Mouse (Mus musculus) induced T-regulatory cell, adult 2 months (primary cell): Measurements from ENCODE around the gene Fads2.

Experiments
- DNase-seq: peaks from one replicate; pipeline ENCODE4 v3.0.0-alpha.2; 2012; ENCODE audit warnings: low read depth

Fads2 gene

DNA sequence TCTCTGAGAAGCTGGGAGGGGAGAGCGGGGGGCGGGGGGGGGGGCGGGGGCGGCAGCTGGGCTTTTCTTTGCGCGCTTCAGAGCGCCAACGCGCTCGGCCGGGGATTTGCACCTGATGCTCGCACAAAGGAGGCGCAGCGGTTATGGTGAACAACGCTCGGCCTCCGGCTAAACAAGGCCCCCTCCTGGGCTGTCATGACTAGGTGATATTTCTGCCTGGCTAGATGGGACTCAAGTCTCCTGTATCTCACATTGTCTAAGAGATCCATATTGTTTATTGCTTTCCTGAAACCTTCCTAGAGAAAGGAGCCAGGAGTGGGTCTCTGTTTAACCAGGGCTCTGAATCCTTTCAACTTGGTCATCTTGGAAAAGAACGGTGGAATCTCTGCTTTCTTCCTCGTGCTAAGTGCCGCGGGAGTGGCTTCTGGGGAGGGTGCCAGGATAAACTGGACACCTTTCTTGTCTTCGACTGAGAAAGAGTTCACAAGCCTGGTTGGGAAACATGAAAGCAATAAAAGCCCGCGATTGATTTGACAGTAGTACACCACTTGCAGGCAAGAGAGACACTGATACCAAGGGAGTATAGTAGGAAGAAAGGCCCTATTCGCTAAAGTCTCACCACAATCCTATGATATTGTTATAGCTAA, 631 bp upstream of the Fads2 start:
- DNase-seq, result no peak

DNA sequence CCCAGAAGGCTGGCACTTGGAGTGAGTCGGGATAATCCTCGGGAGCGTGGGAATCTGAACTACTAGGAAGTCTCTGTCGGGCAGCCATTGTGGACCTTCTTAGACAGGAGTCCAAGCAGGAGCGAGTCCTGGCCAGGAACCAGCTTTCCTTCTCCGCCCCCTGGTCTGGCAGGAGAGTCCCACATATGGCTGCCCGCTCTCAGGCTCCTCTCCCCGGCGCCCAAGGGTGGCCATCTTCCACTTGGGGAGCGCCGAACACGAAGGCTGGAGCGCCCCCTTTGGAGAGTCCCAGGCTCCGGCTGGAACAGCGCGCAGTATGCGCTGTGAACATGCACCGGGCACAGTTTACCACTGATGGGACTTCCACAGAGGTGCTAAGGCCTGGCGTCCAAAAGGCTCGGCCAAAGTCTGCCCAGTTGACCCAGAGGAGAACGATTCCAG, 895 bp downstream of the Fads2 start:
- DNase-seq, result peak; percentile 53

DNA sequence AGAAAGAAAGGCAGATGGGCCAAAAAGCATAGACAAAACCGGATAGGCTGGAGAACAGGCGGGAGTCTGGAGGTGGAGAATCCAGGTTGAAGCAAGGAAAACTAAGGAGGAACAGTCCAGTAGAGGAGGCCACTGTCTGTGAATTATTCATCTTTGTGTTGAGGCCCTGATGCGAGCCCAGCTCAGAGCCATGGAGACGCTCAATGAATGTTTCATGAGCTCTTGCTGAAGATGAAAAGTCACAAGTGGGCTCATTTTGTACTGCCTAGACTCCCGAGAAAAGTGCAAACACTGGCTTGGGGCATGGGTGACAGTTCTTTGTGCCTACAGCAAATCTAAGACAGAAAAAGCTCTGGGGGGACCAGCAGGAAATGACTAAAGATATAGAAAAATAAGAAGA, 3.7 kb downstream of the Fads2 start:
- DNase-seq, result no peak

DNA sequence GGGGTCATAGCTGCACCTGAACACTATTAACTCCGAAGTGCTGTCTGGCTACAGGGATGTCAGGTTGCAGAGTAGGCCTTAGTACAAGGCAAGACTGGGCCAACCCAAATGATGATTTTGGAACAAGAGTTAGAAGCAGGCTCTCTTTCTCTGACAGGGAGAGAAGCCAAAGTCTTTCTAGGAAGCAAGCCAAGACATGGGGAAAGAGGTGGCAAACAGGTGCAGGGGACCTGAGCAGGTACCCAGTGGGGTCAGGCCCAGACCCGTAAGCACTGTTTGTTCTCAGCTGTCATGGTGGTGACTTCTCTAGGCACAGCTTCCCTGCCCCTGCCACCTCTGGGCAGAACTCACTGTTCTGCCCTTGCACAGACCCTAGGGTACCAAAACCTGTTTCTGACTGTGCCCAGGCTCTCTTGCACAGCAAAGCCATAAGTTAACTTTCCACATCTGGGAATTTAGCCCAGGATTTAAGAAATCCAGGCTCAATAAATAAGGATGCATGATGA, 5.1 kb downstream of the Fads2 start:
- DNase-seq, result no peak

DNA sequence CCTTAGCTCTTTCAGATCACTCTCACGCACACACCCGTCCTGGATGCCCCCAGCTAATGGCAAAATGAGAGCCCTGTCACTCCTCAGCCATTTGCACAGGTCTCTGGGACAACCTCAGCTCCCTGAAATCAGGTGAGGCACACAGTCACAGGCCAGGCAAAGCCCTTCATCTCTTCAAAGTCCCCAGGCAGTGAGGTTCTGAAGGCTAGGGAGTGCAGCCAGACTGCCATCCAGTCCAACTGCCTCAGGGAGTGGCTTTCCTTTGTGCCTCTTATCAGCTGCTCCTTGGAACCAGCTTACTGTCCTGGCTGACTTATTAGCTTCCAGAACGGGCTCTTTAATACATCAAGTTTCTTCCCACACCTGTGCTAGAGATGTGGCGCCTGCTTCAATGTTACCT, 6.9 kb downstream of the Fads2 start:
- DNase-seq, result no peak

DNA sequence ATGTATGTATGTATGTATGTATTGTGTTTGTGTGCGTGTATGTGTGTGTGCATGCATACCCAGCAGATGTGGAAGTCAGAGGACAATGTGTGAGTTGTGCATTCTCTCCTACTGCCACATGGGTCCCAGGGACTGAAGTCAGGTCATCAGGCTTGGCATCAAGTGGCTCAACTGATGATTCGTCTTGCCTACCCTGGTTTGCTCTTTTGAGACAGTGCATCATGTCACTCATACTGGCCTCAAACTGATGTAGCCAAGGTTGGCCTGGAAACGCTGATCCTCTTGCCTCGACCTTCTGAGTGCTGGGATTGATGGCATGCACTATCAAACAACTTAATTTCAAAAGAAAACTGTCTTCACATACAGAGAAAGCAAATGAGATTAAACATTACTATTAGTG, 7.7 kb downstream of the Fads2 start:
- DNase-seq, result no peak

DNA sequence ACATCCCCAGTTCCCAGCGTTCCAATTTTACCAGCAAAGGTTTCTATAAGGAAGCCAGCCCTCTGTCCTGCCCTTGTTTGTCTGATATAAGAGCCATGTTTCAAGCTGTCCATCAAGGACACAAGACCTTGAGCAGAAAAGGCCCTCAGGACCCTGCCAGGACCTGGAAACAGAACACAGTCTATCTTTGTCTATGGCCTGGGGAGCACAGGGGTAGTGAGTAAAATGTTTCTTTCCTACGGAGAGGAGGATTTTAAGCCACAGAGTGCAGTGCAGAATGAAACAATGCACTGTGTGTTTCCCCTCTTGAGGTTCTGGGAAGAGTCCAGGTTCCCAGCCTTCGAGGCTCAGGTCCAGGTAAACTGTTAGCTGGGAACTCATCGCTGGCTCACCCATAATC, 14.6 kb downstream of the Fads2 start:
- DNase-seq, result no peak

DNA sequence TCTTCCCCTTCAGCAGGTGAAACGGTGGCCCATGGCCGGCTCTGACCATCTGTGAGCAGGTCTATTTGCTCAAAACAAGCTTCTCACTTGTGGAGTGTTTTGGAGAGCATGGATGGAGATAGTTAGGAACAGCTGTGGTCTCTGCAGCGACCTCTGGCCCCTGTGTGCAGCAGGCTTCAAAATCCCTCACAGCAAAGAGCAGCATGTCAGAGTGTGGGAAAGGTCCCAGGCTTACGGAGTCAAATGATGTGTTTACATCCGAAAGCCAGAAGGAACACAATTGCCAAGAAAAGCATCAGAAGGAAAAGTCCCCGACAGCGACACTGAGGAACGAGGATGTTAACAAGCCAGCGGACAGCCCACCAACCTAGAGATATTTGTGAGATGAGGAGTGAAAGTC, 16.1 kb downstream of the Fads2 start:
- no peak for DNase-seq

DNA sequence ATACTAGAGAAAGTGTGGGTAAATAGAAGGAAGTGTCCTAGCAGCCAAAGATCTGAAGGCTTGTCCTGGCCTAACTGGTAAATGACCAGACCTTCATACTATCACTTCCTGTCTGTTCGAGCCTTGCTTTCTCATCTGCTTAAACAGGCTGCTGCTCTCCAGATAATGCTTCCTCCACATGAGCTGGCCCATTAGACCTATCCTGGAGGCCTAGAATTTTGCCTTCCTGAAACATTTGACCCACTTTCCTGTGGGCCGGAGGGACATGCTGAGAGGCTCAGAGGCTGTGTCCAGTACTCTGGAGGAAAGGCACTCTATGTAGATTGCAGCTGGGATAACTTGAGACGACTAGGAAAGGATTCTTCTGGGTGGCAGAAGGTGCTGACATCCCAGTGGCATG, 19.4 kb downstream of the Fads2 start:
- DNase-seq, result no peak

DNA sequence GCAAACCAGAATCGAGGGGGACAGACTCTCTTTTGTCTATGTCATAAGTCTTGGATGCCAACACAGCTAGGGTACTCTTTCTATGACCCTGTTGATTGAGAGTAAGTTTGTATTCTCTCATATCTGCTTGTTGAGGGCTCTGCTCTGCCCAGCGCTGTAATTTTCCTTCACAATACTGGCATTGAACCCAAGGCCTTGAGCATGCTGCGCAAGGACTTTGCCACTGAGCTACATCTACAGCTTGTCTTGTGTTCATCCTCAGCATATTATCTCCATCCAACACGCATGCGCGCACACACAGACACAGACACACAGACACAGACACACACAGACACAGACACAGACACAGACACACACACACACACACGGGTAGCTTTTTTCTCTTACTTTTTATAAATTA, 21.2 kb downstream of the Fads2 start:
- no peak for DNase-seq

DNA sequence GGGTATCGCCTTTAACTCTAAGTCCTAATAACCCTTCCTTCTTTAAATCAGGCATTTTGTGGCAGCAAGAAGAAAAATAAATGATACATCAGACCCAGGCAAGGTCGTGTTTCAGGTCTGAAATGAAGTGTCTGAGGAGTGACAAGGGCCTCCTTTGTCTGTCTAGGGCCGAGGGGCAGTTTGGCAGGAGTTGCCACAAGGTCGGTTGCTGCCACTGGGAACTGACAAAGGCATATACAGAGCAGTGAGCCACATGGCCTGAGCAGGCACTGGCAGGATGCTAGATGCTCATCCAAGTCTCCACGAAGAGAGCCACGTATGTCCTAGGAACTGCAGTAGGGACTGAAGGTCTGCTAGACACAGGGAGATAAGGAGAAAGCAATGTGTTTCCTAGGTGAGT, 23.2 kb downstream of the Fads2 start:
- DNase-seq, result no peak

DNA sequence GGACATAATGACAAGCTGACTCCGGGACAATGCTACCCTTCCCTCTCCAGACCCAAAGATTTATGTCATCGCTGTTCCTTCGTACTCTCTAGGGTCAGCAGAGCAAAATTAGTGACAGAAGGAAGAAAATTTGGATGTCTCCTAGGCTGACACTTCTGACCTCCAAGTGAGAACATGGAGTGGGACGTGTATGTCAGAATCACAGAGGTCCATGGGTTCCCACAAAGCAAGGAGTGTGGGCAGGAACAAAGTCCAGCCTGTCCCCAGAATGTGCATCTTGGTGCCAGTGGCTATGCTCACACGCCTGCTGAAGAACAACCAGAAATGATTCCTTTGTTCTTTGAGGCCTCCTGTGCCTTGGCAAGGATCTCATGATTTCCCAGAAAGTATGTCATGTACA, 28.4 kb downstream of the Fads2 start:
- no peak for DNase-seq

DNA sequence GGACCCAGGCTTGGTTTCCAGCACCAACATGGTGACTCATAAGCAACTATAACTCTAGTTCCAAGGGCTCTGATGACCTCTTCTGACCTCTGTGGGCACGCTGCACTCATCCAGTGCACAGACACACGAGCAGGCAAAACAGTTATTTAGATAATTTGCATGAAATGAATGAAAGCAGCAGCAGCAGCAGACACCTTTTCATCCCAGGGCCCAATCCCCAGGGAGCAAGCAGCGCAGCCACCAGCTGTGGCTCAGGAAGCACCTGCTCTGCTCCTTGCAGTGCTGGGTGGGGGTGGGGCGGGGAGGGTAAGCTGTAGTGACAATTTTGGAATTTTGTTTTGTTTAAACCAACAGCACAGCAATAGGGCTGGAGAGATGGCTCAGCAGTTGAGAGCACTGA, 29.7 kb downstream of the Fads2 start:
- no peak for DNase-seq

DNA sequence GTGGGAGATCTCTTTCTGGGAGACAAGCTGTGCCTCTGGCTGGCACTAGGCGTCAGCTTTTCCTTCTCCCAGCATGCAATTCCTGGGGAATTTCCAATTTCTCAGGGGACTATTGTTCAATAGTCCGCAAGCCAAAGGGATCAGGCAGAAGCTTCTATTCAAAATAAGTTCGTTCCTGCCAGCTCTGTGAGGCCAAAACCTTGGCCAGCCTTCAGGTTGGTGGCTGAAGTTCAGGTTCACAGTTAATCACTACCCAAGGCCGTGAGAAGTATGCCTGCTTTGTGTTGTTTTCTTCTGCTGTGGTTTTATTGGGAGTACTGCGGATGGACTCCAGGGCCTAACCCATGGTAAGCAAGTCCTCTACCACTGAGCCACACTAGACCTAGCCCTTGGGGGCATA, 30.4 kb downstream of the Fads2 start:
- no peak for DNase-seq

DNA sequence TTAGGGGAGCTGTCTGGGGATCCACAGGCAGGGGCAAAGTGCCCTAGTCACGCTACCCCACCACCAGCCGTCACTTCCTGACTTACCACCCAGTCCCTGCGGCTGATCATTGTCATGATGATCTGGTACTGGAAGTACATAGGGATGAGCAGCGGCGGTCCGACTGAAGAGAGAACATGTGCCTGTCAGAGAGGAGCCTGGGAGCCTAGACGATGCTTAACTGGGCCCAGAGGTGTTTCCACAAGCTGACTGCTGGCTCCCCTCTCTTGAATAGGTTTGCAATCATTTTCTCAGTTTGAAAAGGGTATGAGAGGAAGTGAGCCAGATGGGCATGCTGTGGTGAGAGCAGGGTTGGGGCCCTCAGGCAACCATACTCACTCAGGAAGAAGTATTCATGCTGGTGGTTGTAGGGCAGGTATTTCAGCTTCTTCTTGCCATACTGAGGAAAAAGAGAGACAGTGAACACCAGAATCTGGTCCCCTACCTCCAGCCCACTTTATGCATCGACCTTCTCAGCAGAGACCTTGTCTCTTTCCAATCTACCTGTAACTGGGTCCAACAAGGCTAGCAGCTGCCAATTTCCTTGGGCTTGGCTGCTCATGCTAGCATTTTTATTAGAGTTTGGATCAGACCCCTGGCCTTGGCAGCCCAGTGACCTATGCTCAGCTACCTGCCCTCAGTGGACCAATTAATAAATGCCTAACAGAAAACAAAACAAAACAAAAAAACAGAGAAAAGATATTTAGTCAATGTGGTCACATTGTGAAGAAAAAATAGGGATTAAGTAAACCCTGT, 31.2 kb downstream of the Fads2 start:
- no peak for DNase-seq

DNA sequence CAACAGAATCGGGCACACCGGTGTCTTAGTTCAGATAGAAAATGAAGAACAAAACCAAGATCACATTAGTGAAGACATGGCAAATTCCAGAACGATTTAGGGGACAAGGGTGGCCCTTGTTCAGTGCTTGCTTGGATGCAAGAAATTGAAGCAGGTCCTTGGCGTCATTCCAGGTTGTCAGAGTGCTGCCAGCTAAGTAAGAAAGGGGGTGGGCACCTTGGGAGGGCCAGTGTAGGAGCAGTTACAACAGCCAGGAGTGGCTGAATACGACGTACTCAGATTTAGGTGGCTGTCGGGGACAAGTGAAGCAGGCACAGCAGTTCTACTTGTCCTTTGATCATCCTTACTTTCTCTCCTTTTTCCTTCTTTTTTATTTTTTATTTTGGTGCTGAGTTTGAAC, 33.8 kb downstream of the Fads2 start:
- DNase-seq, result no peak

DNA sequence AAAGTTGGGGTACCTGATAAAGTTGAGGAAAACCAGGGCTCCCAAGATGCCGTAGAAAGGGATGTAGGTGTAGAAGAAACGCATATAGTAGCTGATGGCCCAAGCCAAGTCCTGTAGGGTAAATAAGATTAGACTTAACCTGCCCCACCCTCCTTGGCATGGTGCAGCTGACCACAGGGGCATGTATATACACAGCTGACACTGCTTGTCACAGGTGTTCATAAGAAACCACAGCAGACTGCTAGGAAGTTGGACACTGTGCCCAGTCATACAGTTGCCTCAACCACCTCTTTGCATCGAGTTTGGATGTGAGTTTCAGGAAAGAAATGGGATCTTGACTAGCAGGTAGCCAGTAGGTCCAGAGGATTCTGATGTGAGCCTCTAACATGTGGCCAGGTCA, 35.0 kb downstream of the Fads2 start:
- DNase-seq, result no peak

DNA sequence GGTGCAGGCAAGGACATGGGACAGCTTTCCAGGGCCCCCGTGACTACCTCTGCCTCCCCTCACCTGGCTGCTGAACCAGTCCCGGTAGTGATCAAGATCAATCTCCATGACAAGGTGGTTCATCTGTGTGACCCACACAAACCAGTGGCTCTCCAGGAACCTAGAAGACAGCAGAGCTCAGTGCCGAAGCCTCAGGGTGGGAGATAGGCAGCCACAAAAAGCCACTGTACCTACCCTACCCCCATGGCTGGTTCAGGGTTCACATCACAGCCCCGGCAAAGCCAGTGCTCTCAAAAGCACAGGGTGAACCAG, 35.4 kb downstream of the Fads2 start:
- DNase-seq, result no peak

DNA sequence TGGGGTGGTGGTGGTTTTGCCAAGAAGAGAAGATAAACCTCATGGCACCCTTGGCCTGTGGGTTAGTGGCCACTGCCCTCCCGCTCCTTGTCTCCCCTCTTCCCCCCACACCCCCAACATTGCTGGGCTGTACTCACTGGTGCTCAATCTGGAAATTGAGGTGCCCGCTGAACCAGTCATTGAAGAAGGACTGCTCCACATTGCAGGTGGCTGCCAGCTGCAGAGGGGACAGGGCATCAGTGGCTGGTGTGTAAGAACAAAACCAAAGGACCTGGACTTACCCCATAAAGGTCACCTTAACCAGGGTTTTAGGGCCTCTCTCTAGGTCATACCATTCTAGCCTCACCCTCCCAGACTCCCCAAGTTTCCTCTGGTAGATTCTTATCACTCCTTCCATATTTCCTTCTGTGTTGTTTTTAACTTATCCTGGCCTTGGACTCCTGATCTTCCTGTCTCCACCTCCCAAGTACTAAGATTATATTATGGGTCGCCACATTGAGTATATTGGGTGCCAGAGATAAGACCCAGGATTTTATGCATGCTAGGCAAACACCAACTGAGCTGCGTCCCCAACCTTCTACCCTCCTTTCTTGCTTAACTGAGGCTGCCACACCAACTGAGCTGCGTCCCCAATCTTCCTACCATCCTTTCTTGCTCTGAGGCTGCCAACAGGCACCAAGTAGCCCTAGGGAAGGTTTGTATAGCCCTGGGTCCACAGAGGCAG, 35.9 kb downstream of the Fads2 start:
- DNase-seq, result no peak

DNA sequence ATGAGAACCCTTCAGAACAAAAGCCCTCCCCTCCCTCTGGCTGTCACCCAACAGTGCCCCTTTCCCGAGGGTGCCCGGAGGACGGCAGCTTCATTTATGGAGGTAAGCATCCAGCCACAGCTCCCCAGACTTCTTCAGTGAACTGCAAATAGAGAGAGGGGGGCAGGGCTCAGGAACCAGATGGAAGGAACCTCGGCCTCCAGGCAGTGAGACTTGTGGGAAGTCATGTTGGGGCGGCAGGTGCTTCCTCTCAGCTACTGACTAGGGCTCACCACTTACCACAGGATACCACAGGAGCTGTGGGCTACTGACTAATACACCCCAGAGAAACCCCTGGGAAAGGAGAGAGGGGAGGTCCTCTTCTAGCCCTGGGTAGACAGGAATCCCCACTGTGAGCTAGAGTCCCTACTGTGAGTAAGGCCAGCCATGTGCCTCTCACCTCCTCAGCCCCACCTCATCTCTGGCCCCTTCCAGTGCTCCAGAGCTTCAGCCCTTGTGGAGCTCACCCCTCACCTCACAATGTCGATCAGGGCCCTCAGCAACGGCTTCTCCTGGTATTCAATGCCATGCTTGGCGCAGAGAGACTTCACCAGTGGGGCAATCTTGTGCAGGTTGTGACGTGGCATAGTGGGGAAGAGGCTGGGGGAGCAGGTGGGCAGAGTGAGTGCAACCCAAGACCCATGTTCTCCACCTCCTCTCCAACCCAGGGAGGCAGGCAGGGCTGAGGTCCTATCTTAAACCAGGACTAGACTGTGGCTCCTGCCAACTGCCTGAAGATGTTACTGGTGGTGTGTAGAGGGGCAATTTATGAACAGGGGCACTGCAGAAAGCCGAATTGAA, 37.2 kb downstream of the Fads2 start:
- no peak for DNase-seq

DNA sequence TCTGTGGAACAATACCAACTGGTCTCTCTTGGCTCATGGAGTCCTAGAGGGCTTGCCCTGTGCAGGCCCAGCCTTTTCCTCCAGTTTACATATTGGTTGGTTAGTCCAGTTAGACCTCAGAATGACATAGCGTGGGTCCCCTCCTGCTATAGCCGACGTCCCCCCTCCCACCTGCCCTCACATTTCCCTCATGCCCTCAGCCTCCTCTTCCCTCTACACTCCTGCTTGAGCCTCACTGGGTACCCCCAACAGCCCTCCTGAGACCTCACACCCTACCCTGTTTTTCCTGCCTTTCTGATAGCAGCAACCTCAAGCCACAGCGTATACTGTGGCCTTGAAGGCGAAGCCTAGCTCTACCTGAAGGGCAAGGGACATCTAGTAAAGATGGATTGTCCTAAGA, 38.7 kb downstream of the Fads2 start:
- no peak for DNase-seq

DNA sequence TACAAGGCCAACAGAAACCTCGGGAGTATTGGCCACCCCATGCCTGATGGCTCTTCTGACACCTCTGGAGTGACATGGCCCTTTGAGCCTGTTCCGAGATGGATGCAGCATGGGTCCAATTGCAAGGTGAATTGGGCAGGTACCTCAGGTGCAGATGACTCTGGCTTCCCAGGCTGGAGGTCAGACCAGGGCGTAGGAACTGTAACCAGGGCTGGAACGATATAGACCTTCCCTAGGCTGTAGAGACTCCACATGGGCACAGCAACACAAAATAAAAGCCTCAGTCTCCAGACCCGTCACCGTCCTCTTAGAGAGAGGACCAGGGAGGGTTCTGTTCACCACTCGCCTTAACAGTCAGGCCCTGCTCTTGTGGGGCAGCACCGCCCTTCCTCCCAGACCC, 39.3 kb downstream of the Fads2 start:
- DNase-seq, result no peak
